Mouse (Mus musculus): Measurements from ENCODE around the gene Mgat3.
A peak's percentile ranks its signal among the peaks of the same experiment; 100 is the strongest.

Mgat3 gene

DNA sequence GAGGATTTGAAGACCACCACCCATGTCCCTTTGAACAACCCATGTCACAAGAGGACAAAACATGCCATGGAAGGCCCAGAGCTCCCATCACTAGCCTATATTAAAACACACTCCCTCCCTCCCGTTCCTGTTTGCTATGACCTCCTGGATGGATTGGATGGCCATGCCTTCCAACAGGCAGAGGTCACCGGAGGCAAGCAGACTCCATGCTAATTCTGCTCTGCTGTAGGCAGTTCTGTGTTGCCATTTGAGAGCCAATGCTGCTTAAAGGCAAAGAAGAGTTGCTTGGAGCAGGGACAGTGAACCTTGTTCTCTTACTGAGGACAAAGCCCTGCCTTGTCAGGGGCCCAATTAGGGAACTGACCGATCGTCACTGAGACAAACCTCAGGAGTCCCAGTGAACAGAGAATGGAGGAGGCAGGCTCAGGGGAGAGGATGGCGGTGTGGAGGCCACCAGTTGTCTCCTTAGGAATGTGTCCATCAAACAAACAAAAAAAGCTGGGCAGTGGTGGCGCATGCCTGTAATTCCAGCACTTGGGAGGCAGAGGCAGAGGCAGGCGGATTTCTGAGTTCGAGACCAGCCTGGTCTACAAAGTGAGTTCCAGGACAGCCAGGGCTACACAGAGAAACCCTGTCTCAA, 86.0 kb downstream of the Mgat3 start:
- DNase-seq (ENCODE audit: low read depth, low spot score) = no peak

DNA sequence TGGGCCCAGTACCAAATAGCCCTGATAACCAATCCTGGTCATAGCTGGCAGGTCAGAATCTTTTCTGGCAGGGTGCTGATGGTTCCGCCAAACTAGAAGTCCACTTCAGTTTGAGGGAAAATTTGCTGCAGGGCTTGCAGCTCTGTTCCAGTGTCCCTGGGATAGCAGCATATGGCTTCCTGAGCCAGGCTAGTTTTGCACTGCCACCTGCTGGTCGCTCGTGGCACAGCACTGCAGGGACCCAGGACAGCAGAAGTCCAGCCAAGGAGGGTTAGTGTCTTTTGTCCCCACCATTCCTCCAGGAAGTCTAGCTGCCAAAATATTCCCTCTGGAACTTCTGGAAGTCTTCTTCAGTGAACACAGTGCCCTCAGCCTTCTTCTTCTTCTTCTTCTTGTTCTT, 87.2 kb downstream of the Mgat3 start:
- no peak for DNase-seq (ENCODE audit: low read depth, low spot score)

GRCm38 (mm10) chr15:80261100-80261499, 87.6 kb downstream of the Mgat3 start:
- no peak for DNase-seq (ENCODE audit: low read depth, low spot score)

GRCm38 (mm10) chr15:80263610-80264575, 90.4 kb downstream of the Mgat3 start, which contains the start of gene Rps19bp1:
TSS of gene Rps19bp1 (minus strand) at chr15:80264315.
- DNase-seq (ENCODE audit: low read depth, low spot score) = peak; percentile 90

All from telencephalon, adult 2 months (tissue).